Mouse (Mus musculus) kidney, postnatal 4 days (tissue): Measurements from ENCODE around the gene Sst.
"Not testable (repeated sequence)": the region's sequence is repeated elsewhere in the genome, so short reads cannot be mapped to it uniquely, and the experiment has no call there.

Experiments
- DNase-seq, 2 experiments: peaks; one replicate each; pipeline ENCODE4 v3.0.0; 2021; ENCODE audit warnings: mixed read lengths in 2 of 2

Sst gene

GRCm38 (mm10) chr16:23890636-23891035 is at the start of gene Sst:
Gene Sst (minus strand): TSS chr16:23890958.
- peak; percentile 5 to 15 for DNase-seq

GRCm38 (mm10) chr16:23934397-23934796 is 43.6 kb upstream of the Sst start:
- DNase-seq, result no peak

GRCm38 (mm10) chr16:23932294-23932693 is 41.5 kb upstream of the Sst start, which contains the start of gene Rtp2:
Gene Rtp2 (minus strand): TSS chr16:23932394.
- no peak for DNase-seq

- no peak for DNase-seq
Observed at GRCm38 (mm10) chr16:23931275-23931674, 40.5 kb upstream of the Sst start.

GRCm38 (mm10) chr16:23930426-23931073 is 39.8 kb upstream of the Sst start:
- no peak for DNase-seq

- DNase-seq, result peak in 1 of 2 experiments; percentile 8
Observed at GRCm38 (mm10) chr16:23927301-23928114, 36.8 kb upstream of the Sst start.

GRCm38 (mm10) chr16:23922906-23923305 is 32.1 kb upstream of the Sst start:
- no peak for DNase-seq

- no peak for DNase-seq
Observed at GRCm38 (mm10) chr16:23921697-23922096, 30.9 kb upstream of the Sst start.

GRCm38 (mm10) chr16:23919418-23919817 is 28.7 kb upstream of the Sst start:
- no peak for DNase-seq

- DNase-seq, result no peak
Observed at GRCm38 (mm10) chr16:23913401-23913800, 22.6 kb upstream of the Sst start.

- no peak for DNase-seq
Observed at GRCm38 (mm10) chr16:23912741-23913140, 22.0 kb upstream of the Sst start.

- not testable (repeated sequence) for DNase-seq
Observed at GRCm38 (mm10) chr16:23909015-23909354, 18.2 kb upstream of the Sst start.

- not testable (repeated sequence) for DNase-seq
Observed at GRCm38 (mm10) chr16:23908076-23909014, 17.6 kb upstream of the Sst start.

GRCm38 (mm10) chr16:23906586-23906985 is 15.8 kb upstream of the Sst start:
- not testable (repeated sequence) for DNase-seq

- DNase-seq, result no peak
Observed at GRCm38 (mm10) chr16:23901411-23901810, 10.7 kb upstream of the Sst start.

GRCm38 (mm10) chr16:23900061-23900460 is 9.3 kb upstream of the Sst start:
- DNase-seq, result no peak

GRCm38 (mm10) chr16:23898840-23899239 is 8.1 kb upstream of the Sst start:
- DNase-seq, result peak; percentile 89 to 91

- peak; percentile 82 to 87 for DNase-seq
Observed at GRCm38 (mm10) chr16:23897984-23898586, 7.3 kb upstream of the Sst start.

GRCm38 (mm10) chr16:23897486-23897885 is 6.7 kb upstream of the Sst start:
- DNase-seq, result peak; percentile 7 to 9

GRCm38 (mm10) chr16:23895135-23895534 is 4.4 kb upstream of the Sst start:
- DNase-seq, result no peak

GRCm38 (mm10) chr16:23890151-23890550 is 607 bp downstream of the Sst start:
- peak; percentile 73 to 76 for DNase-seq

- no peak for DNase-seq
Observed at GRCm38 (mm10) chr16:23887910-23888579, 2.7 kb downstream of the Sst start.
